Mouse (Mus musculus): Measurements from ENCODE around the gene Nup205. TPM values are rescaled to one million over a fixed set of nuclear protein-coding genes. Genes with fewer than 3 reads are reported as not detected.

Nup205 gene
- polyA plus RNA-seq, 1 experiment = 19.7 TPM

GRCm38 (mm10) chr6:35184781-35185180 is 7.6 kb downstream of the Nup205 start:
- Histone ChIP-seq H3K4me3 (no peak overlapping the region), H3K79me2 (ENCODE audit: control insufficient read depth, insufficient read depth) (peaks cover 47% of the 10 kb centered on the region), H3K27me3 (ENCODE audit: control insufficient read depth, insufficient read depth, insufficient read length) (no peaks in the 10 kb centered on the region), H3ac (ENCODE audit: control insufficient read depth, insufficient read length) (no peak overlapping the region), H3K4me2 (ENCODE audit: low read depth) (no peak overlapping the region), H3K36me3 (ENCODE audit: control insufficient read depth, insufficient read depth) (peaks cover 28% of the 10 kb centered on the region)
- TF ChIP-seq TCF12 (IDR thresholded peaks at IDR 0.05; ENCODE audit: insufficient read depth, poor library complexity, severe bottlenecking) (no peak), CEBPB (IDR thresholded peaks at IDR 0.05; ENCODE audit: insufficient read depth, poor library complexity, severe bottlenecking) (no peak), USF1 (IDR thresholded peaks at IDR 0.05; ENCODE audit: low read depth) (no peak), TCF3 (IDR thresholded peaks at IDR 0.05; ENCODE audit: insufficient read length, low read depth) (no peak), POLR2AphosphoS2 (IDR thresholded peaks at IDR 0.05; ENCODE audit: insufficient read length, low read depth) (no peak), SRF (IDR thresholded peaks at IDR 0.05; ENCODE audit: control insufficient read depth, insufficient read length, low read depth) (no peak), POLR2A (IDR thresholded peaks at IDR 0.05; ENCODE audit: insufficient read length, low read depth) (no peak), MYOD1 (IDR thresholded peaks at IDR 0.05; ENCODE audit: control insufficient read depth in 1 of 3, insufficient read length in 2 of 3, low read depth in 2 of 3) (no peak), REST (IDR thresholded peaks at IDR 0.05; ENCODE audit: insufficient read depth, insufficient read length) (no peak), MYOG (IDR thresholded peaks at IDR 0.05; ENCODE audit: control insufficient read depth in 1 of 3, insufficient read depth in 1 of 3, insufficient read length in 2 of 3, low read depth in 2 of 3) (no peak)

GRCm38 (mm10) chr6:35191198-35191597 is 14.0 kb downstream of the Nup205 start:
- no peak overlapping the region for H3K4me3 ChIP-seq
- TF ChIP-seq TCF12 (IDR thresholded peaks at IDR 0.05; ENCODE audit: insufficient read depth, poor library complexity, severe bottlenecking) = no peak
- no peaks in the 10 kb centered on the region for H3K27me3 ChIP-seq (ENCODE audit: control insufficient read depth, insufficient read depth, insufficient read length)
- H3ac ChIP-seq (ENCODE audit: control insufficient read depth, insufficient read length) = no peak overlapping the region
- H3K79me2 ChIP-seq (ENCODE audit: control insufficient read depth, insufficient read depth) = peaks cover 3% of the 10 kb centered on the region
- H3K4me2 ChIP-seq (ENCODE audit: low read depth) = no peak overlapping the region
- H3K36me3 ChIP-seq (ENCODE audit: control insufficient read depth, insufficient read depth) = peaks cover 68% of the 10 kb centered on the region

DNA sequence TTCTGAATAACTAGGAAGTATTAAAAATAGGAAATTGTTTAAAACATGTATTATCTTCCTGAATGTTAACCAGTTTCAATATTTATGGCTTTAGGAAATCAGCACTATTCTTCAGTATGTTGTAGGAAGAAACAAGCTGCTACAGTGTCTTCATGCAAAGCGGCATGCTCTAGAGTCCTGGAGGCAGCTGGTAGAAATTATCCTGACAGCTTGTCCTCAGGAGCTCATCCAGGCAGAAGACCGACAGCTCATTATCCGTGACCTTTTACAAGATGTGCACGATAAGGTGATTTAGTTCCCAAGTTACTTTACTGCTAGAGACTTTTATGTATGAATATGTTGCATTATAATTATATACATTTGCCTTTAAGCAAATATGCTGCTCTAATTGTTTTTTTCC is 48.5 kb downstream of the Nup205 start:
- H3ac ChIP-seq (ENCODE audit: control insufficient read depth, insufficient read length) = no peak overlapping the region
- no peaks in the 10 kb centered on the region for H3K79me2 ChIP-seq (ENCODE audit: control insufficient read depth, insufficient read depth)
- no peak for TF ChIP-seq REST (IDR thresholded peaks at IDR 0.05; ENCODE audit: insufficient read depth, insufficient read length)
- H3K36me3 ChIP-seq (ENCODE audit: control insufficient read depth, insufficient read depth) = peaks cover 39% of the 10 kb centered on the region
- H3K27me3 ChIP-seq (ENCODE audit: control insufficient read depth, insufficient read depth, insufficient read length) = no peaks in the 10 kb centered on the region
- no peak overlapping the region for H3K4me3 ChIP-seq
- no peak overlapping the region for H3K4me2 ChIP-seq (ENCODE audit: low read depth)

- TF ChIP-seq TCF12 (IDR thresholded peaks at IDR 0.05; ENCODE audit: insufficient read depth, poor library complexity, severe bottlenecking) (no peak), MAX (IDR thresholded peaks at IDR 0.05; ENCODE audit: low read depth) (no peak), SRF (IDR thresholded peaks at IDR 0.05; ENCODE audit: control insufficient read depth, insufficient read length, low read depth) (no peak), E2F4 (IDR thresholded peaks at IDR 0.05; ENCODE audit: insufficient read depth) (no peak), CEBPB (IDR thresholded peaks at IDR 0.05; ENCODE audit: insufficient read depth, poor library complexity, severe bottlenecking) (no peak), POLR2AphosphoS2 (IDR thresholded peaks at IDR 0.05; ENCODE audit: insufficient read length, low read depth) (no peak), POLR2A (IDR thresholded peaks at IDR 0.05; ENCODE audit: insufficient read length, low read depth) (no peak), MYOD1 (IDR thresholded peaks at IDR 0.05; ENCODE audit: control insufficient read depth in 1 of 3, insufficient read length in 2 of 3, low read depth in 2 of 3) (no peak), REST (IDR thresholded peaks at IDR 0.05; ENCODE audit: insufficient read depth, insufficient read length) (no peak), TCF3 (IDR thresholded peaks at IDR 0.05; ENCODE audit: insufficient read length, low read depth) (no peak), USF1 (IDR thresholded peaks at IDR 0.05; ENCODE audit: low read depth) (no peak)
- Histone ChIP-seq H3K79me2 (ENCODE audit: control insufficient read depth, insufficient read depth) (no peaks in the 10 kb centered on the region), H3K4me2 (ENCODE audit: low read depth) (no peak overlapping the region), H3K36me3 (ENCODE audit: control insufficient read depth, insufficient read depth) (peaks cover 46% of the 10 kb centered on the region), H3K27me3 (ENCODE audit: control insufficient read depth, insufficient read depth, insufficient read length) (no peaks in the 10 kb centered on the region), H3K4me3 (no peak overlapping the region), H3ac (ENCODE audit: control insufficient read depth, insufficient read length) (no peak overlapping the region)
These were observed 52.2 kb downstream of the Nup205 start for GRCm38 (mm10) chr6:35229415-35229814.

GRCm38 (mm10) chr6:35236108-35236785 is 59.0 kb downstream of the Nup205 start:
- no peak overlapping the region for H3ac ChIP-seq (ENCODE audit: control insufficient read depth, insufficient read length)
- peaks cover 48% of the 10 kb centered on the region for H3K36me3 ChIP-seq (ENCODE audit: control insufficient read depth, insufficient read depth)
- H3K4me2 ChIP-seq (ENCODE audit: low read depth) = no peak overlapping the region
- no peaks in the 10 kb centered on the region for H3K27me3 ChIP-seq (ENCODE audit: control insufficient read depth, insufficient read depth, insufficient read length)
- TF ChIP-seq CEBPB (IDR thresholded peaks at IDR 0.05; ENCODE audit: insufficient read depth, poor library complexity, severe bottlenecking) (no peak), TCF12 (IDR thresholded peaks at IDR 0.05; ENCODE audit: insufficient read depth, poor library complexity, severe bottlenecking) (no peak), MAX (IDR thresholded peaks at IDR 0.05; ENCODE audit: low read depth) (no peak), POLR2AphosphoS2 (IDR thresholded peaks at IDR 0.05; ENCODE audit: insufficient read length, low read depth) (no peak), E2F4 (IDR thresholded peaks at IDR 0.05; ENCODE audit: insufficient read depth) (no peak), POLR2A (IDR thresholded peaks at IDR 0.05; ENCODE audit: insufficient read length, low read depth) (no peak), MYOD1 (IDR thresholded peaks at IDR 0.05; ENCODE audit: control insufficient read depth in 1 of 3, insufficient read length in 2 of 3, low read depth in 2 of 3) (no peak), MYOG (IDR thresholded peaks at IDR 0.05; ENCODE audit: control insufficient read depth in 1 of 3, insufficient read depth in 1 of 3, insufficient read length in 2 of 3, low read depth in 2 of 3) (no peak), REST (IDR thresholded peaks at IDR 0.05; ENCODE audit: insufficient read depth, insufficient read length) (no peak), SRF (IDR thresholded peaks at IDR 0.05; ENCODE audit: control insufficient read depth, insufficient read length, low read depth) (no peak), TCF3 (IDR thresholded peaks at IDR 0.05; ENCODE audit: insufficient read length, low read depth) (no peak), USF1 (IDR thresholded peaks at IDR 0.05; ENCODE audit: low read depth) (no peak)
- H3K79me2 ChIP-seq (ENCODE audit: control insufficient read depth, insufficient read depth) = no peaks in the 10 kb centered on the region
- no peak overlapping the region for H3K4me3 ChIP-seq
